Mouse (Mus musculus) forebrain, embryonic 11.5 days (tissue): ENCODE data around the gene Smyd2. TPM values are rescaled to one million over a fixed set of nuclear protein-coding genes. Genes with fewer than 3 reads are reported as not detected.
A peak's percentile ranks its signal among the peaks of the same experiment; 100 is the strongest.

ENCODE experiments used
- ATAC-seq: fragments of 200-750 bp; cut with Nextera tagmentation; replicated peaks from 2 replicates; pipeline ENCODE4 v1.8.0; 2017; ENCODE audit warnings: moderate TSS enrichment; ENCODE audit not compliant: low FRiP score
- DNase-seq: peaks from one replicate; pipeline ENCODE4 v3.0.0-alpha.2; 2017; ENCODE audit warnings: low spot score
- H3K27ac ChIP-seq: fragments of 300-500 bp; sonication (generic); 2 replicates; pipeline ENCODE4 v1.5.1; 2014; ENCODE audit warnings: low read depth, low read length
- H3K27me3 ChIP-seq: fragments of 300-500 bp; sonication (generic); 2 replicates; pipeline ENCODE4 v1.6.1; 2014; ENCODE audit warnings: mild to moderate bottlenecking, low read length, mixed read lengths; ENCODE audit not compliant: control insufficient read depth, insufficient read depth
- H3K36me3 ChIP-seq: fragments of 300-500 bp; sonication (generic); 2 replicates; pipeline ENCODE4 v1.6.1; 2014; ENCODE audit warnings: mild to moderate bottlenecking, low read length, moderate library complexity, mixed read lengths; ENCODE audit not compliant: control insufficient read depth, insufficient read depth
- H3K4me1 ChIP-seq: fragments of 300-500 bp; sonication (generic); replicated peaks from 2 replicates; pipeline ENCODE4 v1.6.1; 2014; ENCODE audit warnings: low read length, mixed read lengths; ENCODE audit not compliant: control insufficient read depth, insufficient read depth
- H3K4me2 ChIP-seq: fragments of 300-500 bp; sonication (generic); 2 replicates; pipeline ENCODE4 v1.6.1; 2014; ENCODE audit warnings: low read depth, mild to moderate bottlenecking, low read length, moderate library complexity, mixed read lengths; ENCODE audit not compliant: severe bottlenecking
- H3K4me3 ChIP-seq: fragments of 300-500 bp; sonication (generic); 2 replicates; pipeline ENCODE4 v1.5.1; 2014; ENCODE audit warnings: low read depth, low read length
- H3K9ac ChIP-seq: fragments of 300-500 bp; sonication (generic); 2 replicates; pipeline ENCODE4 v1.6.1; 2014; ENCODE audit warnings: low read length
- H3K9me3 ChIP-seq: fragments of 300-500 bp; sonication (generic); 2 replicates; pipeline ENCODE4 v1.6.1; 2016; ENCODE audit warnings: low read length, mixed read lengths; ENCODE audit not compliant: control insufficient read depth
- WGBS: fragments of 180-500 bp; shearing (Covaris S2); extraction: QIAGEN DNeasy Blood & Tissue Kit; methylation state at CpG from one replicate; pipeline ENCODE4 v1.1.7; 2014; 5-methylcytosine and 5-hydroxymethylcytosine counted together
- polyA plus RNA-seq: library from polyadenylated mRNA; unstranded; fragments of >200 nt; fragmentation: Nextera tagmentation; extraction: Ambion mirVana; gene quantifications from 2 replicates; pipeline ENCODE4 v1.2.1, GENCODE M21; 2014

The Smyd2 gene
- polyA plus RNA-seq, 1 experiment from 2014 or later: 43.1 TPM

- Histone ChIP-seq H3K4me3 (no peak overlapping the region), H3K27ac (no peak overlapping the region), H3K36me3 (no peaks in the 10 kb centered on the region), H3K9ac (no peak overlapping the region), H3K9me3 (no peaks in the 10 kb centered on the region), H3K27me3 (no peaks in the 10 kb centered on the region), H3K4me1 (peaks cover 2% of the 10 kb centered on the region; the same call in 1 of the 2 replicates), H3K4me2 (no peak overlapping the region)
- DNase-seq: no peak
- ATAC-seq: no peak
- 88% methylated on average over 10 of the region's 10 CpGs for WGBS
Observed at GRCm38 (mm10) chr1:189936436-189937105, 14.4 kb upstream of the Smyd2 start.

GRCm38 (mm10) chr1:189933480-189934202 lies 11.5 kb upstream of the Smyd2 start:
- H3K9ac ChIP-seq: no peak overlapping the region
- no peak overlapping the region for H3K4me2 ChIP-seq
- ATAC-seq (no peak), DNase-seq (no peak)
- H3K4me1 ChIP-seq: peaks cover 2% of the 10 kb centered on the region; the same call in 1 of the 2 replicates
- no peak overlapping the region for H3K4me3 ChIP-seq
- no peaks in the 10 kb centered on the region for H3K9me3 ChIP-seq
- no peaks in the 10 kb centered on the region for H3K36me3 ChIP-seq
- H3K27me3 ChIP-seq: no peaks in the 10 kb centered on the region
- H3K27ac ChIP-seq: no peak overlapping the region
- 73% methylated on average over 9 of the region's 9 CpGs for WGBS

DNA sequence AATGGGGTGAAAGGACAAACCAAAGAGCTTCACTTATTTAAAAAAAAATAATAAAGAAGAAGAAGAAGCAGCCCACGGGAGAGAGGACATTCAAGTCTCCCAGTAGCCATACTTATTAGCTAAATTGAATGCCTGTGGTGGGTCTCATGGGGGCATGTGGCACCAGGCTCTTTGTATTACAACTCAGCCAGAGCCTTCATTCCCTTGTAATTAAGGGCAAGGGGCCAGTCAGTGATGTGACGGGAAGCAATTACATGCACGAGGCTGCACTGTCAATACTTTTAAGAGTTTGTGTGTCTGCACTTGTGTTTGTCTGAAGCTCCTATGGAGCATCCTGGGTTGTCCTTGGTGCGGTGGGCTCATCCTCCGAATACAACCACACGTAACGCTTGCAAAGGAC lies 10.8 kb upstream of the Smyd2 start:
- Histone ChIP-seq H3K9me3 (no peaks in the 10 kb centered on the region), H3K36me3 (no peaks in the 10 kb centered on the region), H3K27ac (no peak overlapping the region), H3K4me2 (no peak overlapping the region), H3K4me1 (peaks cover 2% of the 10 kb centered on the region; the same call in 1 of the 2 replicates), H3K4me3 (no peak overlapping the region), H3K27me3 (no peaks in the 10 kb centered on the region), H3K9ac (no peak overlapping the region)
- no peak for DNase-seq
- 52% methylated on average over 7 of the region's 7 CpGs for whole genome bisulfite sequencing
- no peak for ATAC-seq

DNA sequence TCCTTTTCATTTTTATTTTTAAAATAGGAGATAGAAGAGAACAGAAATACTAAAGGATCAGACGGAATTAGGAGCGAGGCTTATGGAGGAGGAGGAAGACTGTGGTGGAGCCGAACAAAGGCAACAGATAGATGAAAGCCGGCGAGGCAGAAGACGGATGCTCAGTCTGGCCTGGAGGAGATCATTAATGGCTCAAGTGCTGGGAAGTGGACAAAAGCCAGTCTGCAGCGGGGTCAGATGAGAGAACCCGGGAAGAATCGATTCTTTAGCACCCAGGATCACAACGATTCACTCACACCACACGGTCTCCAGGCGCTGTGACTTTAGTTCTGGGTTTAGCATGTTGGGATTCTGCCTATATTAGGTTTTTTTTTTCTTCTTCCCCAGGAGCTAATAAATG lies 10.0 kb upstream of the Smyd2 start:
- no peak overlapping the region for H3K4me3 ChIP-seq
- 22% methylated on average over 12 of the region's 12 CpGs for WGBS
- H3K27me3 ChIP-seq: no peaks in the 10 kb centered on the region
- no peaks in the 10 kb centered on the region for H3K36me3 ChIP-seq
- H3K9me3 ChIP-seq: no peaks in the 10 kb centered on the region
- no peak overlapping the region for H3K27ac ChIP-seq
- no peak overlapping the region for H3K4me2 ChIP-seq
- DNase-seq (no peak), ATAC-seq (no peak)
- H3K4me1 ChIP-seq: peaks cover 2% of the 10 kb centered on the region; the same call in 1 of the 2 replicates
- H3K9ac ChIP-seq: no peak overlapping the region

DNA sequence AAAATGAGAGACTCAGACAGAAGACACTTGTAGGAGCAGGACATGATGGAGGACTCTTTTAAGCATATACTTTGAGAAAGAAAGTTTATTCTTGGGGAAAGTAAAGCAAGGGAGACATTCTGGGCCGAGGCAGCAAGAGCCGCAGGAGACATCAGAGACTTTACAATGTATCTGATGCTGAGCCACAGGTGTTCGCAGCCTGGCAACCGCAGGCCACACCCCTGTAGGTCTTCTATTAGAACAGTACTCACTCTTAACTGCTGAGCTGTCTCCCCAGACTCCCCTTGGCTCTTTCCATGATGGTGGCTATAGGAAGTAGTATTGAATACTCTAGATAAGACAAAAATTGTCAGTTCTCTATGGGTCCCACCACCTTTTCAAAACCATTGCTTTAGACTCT lies 7.7 kb upstream of the Smyd2 start:
- 63% methylated on average over 4 of the region's 4 CpGs for WGBS

DNA sequence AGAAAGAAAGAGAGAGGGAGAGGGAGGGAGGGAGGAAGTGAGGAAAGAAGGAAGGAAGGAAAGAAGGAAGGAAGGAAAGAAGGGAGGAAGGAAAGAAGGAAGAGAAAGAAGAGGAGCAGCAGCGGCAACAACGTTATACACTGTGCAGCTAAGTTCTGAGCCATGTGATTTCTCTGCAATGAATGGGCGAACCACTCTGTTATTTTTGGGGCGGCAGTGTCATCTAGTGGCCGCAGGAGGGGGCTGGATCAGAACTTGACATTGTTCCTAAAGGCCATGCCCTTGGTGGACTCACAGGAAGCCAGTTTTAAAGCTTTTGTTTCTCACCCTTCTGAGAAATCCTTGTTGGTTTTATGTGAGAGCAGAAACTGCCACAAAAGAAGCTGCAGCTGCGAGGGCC lies 5.5 kb upstream of the Smyd2 start:
- H3K27ac ChIP-seq: no peak overlapping the region
- ATAC-seq: peak; percentile 86
- H3K4me2 ChIP-seq: no peak overlapping the region
- no peak overlapping the region for H3K9ac ChIP-seq
- WGBS: 9% methylated on average over 6 of the region's 6 CpGs
- no peaks in the 10 kb centered on the region; the same call in 1 of the 2 replicates for H3K4me1 ChIP-seq
- H3K4me3 ChIP-seq: no peak overlapping the region
- peaks cover 4% of the 10 kb centered on the region; the same call in 1 of the 2 replicates for H3K27me3 ChIP-seq
- DNase-seq: peak; percentile 72
- H3K9me3 ChIP-seq: no peaks in the 10 kb centered on the region
- H3K36me3 ChIP-seq: no peaks in the 10 kb centered on the region

More for the DNA sequence above, 7.7 kb upstream of the Smyd2 start:
- H3K4me2 ChIP-seq: no peak overlapping the region
- H3K4me1 ChIP-seq: peaks cover 2% of the 10 kb centered on the region; the same call in 1 of the 2 replicates
- H3K4me3 ChIP-seq: no peak overlapping the region
- H3K36me3 ChIP-seq: no peaks in the 10 kb centered on the region
- no peaks in the 10 kb centered on the region for H3K9me3 ChIP-seq
- H3K27me3 ChIP-seq: no peaks in the 10 kb centered on the region
- no peak overlapping the region for H3K27ac ChIP-seq
- no peak for DNase-seq
- no peak overlapping the region for H3K9ac ChIP-seq
- ATAC-seq: no peak

DNA sequence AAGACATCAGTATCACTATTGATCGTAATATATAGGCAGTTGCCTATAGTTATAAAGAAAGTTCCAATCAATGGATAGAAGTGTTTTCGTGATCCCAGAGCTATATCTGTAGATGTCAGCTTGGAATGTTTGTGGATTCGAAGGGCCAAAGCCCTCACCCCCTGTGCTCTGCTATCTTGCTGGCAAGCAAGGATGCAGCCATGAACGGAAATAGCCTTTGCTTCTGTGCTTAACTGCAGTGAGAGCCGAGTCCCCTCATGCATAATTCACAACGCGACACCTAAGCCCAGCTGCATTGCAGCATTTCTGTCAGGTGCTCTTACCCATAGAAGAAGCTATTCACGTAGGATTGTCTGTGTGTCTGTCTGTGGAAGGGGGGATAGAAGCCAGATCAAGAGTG lies 4.1 kb upstream of the Smyd2 start:
- Histone ChIP-seq H3K4me3 (no peak overlapping the region), H3K27me3 (peaks cover 4% of the 10 kb centered on the region; the same call in 1 of the 2 replicates), H3K36me3 (no peaks in the 10 kb centered on the region), H3K4me2 (no peak overlapping the region), H3K4me1 (peaks cover 3% of the 10 kb centered on the region; the same call in 1 of the 2 replicates), H3K9ac (no peak overlapping the region), H3K27ac (no peak overlapping the region), H3K9me3 (no peaks in the 10 kb centered on the region)
- DNase-seq (no peak), ATAC-seq (no peak)
- 68% methylated on average over 8 of the region's 8 CpGs for WGBS

GRCm38 (mm10) chr1:189923871-189924568 lies 1.9 kb upstream of the Smyd2 start:
- Histone ChIP-seq H3K9me3 (no peaks in the 10 kb centered on the region), H3K4me1 (peaks cover 3% of the 10 kb centered on the region; the same call in 1 of the 2 replicates), H3K36me3 (no peaks in the 10 kb centered on the region), H3K4me3 (no peak overlapping the region), H3K27me3 (peaks cover 4% of the 10 kb centered on the region; the same call in 1 of the 2 replicates), H3K9ac (no peak overlapping the region), H3K4me2 (no peak overlapping the region), H3K27ac (no peak overlapping the region)
- no peak for ATAC-seq
- DNase-seq: no peak
- WGBS: 78% methylated on average over 22 of the region's 22 CpGs
